Mouse (Mus musculus) c-Kit-positive CD71-positive TER-119-negative erythroid progenitor cells, embryonic 14.5 days (primary cell): ENCODE data around the gene Mtx2.

Experiments used
- DNase-seq: peaks from one replicate; pipeline ENCODE4 v3.0.0-alpha.2; 2013; ENCODE audit warnings: low read depth

Mtx2 gene

DNA sequence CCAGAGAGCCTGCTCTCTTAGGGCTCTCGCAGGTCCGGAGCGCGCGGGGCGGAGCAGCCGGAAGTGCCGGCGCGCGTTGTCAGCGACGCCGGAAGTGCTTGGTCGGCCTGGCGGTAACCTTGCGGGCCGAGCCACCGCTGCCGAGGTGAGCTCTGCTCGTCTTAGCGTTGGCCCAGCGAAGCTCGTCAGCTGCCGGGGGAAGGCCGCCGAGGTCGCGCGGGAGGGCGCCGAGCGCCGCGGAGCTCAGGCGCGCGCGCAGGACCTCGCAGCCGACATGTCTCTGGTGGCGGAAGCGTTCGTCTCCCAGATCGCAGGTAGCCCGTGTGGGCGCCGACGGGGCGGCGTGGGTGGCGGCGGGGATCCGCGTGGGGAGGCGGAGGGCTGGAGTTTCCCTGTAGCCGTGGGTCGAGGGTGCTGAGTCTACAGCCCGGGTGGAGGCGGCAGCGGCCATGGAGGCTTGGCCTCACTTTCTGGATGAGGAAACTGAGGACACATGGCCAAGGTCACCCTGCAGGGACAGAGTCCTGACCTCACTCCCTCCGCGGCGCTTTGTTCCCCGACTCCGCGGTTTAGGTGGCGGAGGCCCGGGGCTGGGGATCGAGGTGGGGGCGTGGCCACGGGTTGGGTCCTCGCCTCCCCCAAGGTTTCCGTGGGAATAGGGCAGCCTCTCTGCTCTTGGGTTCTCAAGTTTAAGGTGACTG lies at the start of gene Mtx2:
Mtx2 (plus strand) TSS at position 74 of the 701 bp plus-strand sequence.
- DNase-seq = peak; percentile 56

DNA sequence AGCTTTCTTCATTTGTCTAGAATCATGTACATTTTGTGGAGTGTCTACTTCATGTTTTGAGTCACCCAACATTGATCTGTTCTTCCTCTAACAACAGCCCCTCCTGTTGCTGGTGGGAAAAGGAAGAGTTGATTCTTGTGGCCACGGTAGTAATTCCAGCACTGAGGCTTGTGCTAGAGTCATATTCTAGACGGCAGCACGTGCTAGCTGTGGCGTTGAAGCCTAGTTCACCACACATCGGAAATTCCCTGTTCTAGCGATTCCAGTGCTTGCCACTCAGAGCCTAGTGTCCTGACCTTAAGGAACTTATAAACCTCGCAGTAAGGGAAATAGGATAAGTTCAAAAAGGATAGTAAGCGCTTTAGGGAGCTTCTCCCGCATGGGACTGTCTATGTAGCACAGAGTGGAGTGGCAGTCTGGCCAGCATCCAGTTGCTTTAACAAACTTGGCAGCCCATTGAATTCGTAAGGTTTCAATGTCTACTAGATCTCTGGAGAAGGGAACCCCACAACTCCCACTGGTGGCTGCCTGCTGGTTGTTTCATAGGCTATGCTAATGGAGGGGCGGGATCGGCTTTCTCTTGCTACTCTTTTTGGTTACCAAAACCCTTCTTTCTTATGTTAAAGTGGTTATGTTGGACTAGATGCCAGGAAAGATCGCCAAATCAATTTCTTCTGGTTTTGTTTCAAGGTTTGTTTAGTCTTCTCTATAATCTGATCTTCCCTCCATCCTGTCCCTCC lies 47.9 kb upstream of the Mtx2 start:
- no peak for DNase-seq

- no peak for DNase-seq
Measured at GRCm38 (mm10) chr2:74781386-74781785, 44.2 kb upstream of the Mtx2 start.

- DNase-seq = no peak
Measured at GRCm38 (mm10) chr2:74795531-74795930, 30.1 kb upstream of the Mtx2 start.

DNA sequence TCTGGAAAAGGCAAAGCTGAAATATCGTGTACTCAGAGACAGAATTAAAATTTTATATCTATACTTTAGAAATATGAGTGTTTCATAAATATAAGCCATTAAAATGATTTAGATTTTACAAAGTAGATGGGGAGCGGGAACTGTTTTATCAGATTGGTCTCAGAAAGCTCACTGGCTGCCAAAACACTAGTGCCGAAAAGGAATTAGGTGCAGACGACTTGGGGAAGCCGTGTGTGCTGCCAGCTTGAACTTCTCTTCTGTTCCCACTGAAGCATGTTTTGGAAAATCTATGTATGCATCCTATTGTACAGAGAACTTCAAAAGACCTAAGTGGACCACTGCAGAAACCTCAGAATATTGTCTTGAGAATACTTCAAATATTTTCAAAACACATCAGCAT lies 17.2 kb upstream of the Mtx2 start:
- no peak for DNase-seq

DNA sequence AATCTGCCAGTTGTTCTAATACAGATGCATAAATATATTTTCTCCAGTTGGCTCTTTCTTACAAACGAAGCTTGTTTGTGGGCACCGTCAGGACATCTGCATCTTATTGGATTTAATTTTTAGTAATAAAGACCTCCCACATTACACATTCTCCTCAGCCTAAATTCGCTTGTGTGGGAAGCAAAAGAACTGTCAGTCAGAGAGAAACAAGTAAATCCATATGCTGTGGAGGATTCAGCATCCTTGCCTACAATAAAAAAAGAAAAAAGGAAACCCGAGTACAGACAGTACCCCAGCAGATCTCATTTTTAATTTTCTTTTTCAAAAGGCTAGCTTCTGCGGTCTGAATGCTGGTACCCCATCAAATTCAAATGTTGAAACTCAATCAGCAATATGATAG lies 2.9 kb upstream of the Mtx2 start:
- DNase-seq = no peak

DNA sequence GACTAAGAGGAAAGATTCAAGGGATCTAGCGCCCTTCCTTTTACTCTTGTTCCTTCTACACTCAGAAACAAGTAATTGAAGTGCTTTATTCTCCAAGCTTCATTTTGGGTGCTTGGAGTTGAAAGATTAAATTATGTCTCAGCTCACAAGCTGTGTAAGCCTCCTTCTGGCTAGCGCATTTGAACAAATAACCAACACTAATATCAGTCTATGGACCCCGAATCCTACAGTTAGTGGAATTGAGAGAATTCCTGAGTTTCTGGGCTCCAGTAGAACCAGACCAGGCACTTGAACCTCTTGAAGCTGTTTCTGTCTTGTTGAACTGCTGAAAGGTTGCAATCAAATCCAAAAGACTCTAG lies 253 bp upstream of the Mtx2 start:
- DNase-seq = no peak

DNA sequence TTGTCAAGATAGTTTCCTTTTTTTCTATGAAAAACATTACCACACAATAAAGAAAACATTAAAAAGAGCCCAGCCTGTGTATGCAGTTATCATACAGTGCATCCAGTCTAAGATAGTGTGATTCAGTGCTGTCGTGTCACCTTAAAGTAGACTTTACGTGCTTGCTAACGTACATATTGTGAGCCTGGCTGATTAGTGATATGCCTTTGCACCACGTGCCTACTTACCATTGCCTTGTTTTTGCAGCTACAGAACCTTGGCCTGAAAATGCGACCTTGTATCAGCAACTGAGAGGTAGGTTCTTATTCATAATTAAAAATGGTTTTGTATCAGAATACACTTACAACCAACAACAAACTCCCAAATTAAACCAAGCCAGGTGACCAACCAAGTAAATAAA lies 21.4 kb downstream of the Mtx2 start:
- DNase-seq = no peak

- DNase-seq = no peak
Measured at GRCm38 (mm10) chr2:74847516-74847915, 21.9 kb downstream of the Mtx2 start.

- no peak for DNase-seq
Measured at GRCm38 (mm10) chr2:74850036-74850435, 24.4 kb downstream of the Mtx2 start.

- DNase-seq = peak; percentile 59
Measured at GRCm38 (mm10) chr2:74862070-74862476, 36.5 kb downstream of the Mtx2 start.

GRCm38 (mm10) chr2:74865414-74865813 lies 39.8 kb downstream of the Mtx2 start:
- DNase-seq = peak; percentile 39

- no peak for DNase-seq
Measured at GRCm38 (mm10) chr2:74874043-74874442, 48.4 kb downstream of the Mtx2 start.

DNA sequence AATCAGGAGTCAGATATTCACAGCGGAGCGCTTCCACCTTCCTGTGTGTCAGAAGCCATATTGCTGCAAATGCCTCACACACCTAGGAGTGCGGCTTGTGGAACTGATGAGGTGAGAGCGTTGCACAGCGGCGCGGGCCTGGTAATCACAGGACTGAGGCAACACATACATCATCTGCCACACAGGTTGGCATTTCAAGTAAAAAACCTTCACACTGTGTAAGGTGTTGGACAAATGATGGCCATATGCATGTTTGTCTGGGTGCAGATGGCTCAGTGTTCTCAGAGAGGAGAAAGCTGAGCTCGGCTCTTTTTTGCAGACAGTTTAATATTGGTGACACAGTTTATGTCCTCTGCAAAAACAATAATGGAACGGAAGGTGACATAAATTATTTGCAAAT lies 58.8 kb downstream of the Mtx2 start:
- no peak for DNase-seq

- DNase-seq = no peak
Measured at GRCm38 (mm10) chr2:74891868-74892267, 66.3 kb downstream of the Mtx2 start.

DNA sequence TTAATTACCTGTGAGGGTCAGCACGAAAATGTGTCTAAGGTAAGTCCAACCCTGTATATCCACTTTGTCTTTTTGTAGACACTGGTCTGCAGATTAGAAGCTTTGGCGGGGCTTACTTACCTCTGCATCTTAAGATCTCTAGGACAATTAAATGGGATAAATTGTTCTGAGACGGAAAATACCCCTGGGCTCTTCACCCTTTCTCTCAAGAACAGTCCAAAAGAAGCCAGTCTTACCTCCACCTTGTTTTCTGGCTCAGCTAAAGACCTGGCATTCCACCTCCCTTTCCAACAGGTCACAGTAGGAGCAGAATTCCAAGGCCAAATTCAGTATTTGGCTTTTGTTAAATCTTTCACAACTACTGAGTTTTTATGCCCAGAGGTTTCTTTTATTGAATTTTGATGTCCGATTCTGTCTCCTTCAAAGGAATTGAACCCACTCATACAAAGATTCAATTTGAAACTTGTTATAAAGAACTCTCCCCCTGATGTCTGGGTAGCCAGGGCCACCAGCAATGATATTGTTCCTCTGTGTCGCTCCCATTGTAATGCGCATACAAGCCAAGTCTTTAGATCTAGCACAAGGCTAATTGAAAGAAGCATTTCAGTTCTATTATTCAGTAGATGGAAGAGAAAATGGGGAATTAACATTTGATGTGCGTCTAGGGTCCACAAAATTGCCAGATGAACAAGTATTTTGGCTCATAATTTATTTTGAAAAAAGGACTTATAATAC lies 67.4 kb downstream of the Mtx2 start:
- DNase-seq = no peak

DNA sequence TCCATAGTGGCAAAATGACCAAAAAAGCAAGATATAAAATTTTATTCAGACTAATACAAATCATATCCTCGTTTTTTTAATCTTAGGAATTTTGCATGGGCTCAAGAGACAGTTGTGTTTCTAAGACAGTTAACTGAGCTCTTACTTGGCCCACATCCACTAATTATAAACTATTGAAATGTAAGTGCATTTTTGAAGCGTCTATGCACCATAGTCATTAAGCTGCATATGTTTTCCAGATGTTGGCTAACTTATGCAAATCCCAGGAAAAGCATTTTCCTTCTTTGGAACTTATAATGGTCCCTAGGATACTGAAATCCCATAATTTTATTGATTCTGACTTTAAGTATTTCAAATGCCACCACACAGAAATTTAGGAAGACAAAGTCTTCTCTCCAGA lies 68.5 kb downstream of the Mtx2 start:
- no peak for DNase-seq

DNA sequence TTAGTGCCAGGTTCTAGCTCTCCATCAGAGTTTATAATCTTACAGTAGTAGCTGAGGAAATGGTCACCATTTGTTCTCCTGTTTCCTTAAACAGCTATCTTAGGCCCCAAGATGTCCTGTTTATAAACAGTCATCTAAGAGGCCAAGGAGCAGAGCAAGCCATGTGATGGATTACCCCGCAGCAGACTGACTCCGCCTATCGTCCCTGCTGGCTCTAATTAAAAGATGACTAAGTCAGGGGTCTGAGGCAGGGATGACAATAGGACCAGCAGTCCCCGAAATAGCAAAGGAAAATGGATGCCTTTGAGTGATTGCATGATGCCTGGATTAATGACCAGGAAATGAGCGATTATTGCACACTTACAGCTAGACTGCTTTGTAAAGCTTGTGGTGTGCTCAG lies 74.4 kb downstream of the Mtx2 start:
- DNase-seq = no peak

DNA sequence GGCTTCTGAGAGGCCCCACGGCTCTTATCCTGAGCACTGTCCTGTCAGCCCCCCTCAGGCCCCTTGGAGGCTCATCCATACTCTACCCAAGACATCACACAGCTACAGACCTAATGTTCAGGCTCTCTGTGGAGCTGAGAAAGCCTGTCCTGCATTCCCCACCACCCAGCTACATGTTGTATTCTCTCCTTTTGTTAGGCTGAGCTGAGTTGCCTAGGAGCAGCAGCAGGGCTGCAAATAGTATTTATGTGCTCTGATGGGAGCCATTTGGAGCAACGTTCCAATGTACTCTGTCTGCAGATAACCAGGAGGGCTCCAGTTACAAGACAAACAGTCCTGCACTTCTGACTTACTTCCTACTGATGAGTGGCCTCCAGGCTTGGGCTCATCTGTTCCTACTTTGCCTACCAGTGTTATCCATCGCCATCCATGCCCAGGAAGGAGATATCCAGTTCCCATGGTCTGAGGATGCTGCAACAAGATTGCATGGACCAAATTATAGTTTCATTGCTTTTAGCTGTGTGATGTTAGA lies 76.2 kb downstream of the Mtx2 start:
- no peak for DNase-seq

DNA sequence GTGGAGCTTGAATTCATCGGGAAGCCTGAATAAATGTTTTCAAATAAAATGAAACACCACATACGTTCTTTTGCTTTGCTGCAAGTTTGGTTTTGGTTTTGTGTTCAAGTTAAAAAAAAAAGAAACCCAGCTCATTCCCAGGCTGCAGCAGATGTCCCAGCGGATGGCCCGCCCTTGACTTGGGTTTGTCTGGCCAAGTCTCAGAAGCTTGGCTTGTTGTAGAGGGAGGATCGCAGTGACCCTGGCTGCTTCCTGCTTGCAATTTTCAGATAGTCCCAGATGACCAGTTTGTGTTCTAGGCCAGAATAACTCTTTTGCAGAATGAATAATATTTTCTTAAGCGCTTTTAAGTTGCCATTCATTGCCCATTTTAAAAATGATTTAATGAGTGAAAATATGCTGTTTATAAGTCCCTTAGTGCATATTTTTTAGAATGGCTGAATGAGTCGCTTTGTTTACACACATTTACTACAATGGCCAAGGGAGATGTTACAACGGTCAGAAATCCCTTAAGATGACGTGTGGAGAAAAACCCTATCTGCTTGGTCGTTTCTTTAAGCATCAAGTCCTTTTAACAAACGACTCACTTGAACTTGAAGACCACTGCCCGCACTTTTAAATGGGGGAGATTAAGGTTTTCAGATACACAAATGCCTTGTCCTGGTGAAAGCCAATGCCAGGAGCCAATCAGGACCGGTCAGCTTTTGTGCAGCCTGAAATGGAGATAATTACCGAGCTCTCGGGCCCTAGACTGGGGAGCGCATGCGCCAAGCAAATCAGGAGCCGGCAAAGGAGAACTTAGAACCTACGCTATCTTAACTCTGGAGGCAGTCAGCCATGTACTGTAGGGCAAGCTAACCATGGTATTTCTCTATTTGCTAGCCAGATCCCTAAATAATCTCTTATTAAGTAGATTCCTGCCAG lies 82.0 kb downstream of the Mtx2 start:
- DNase-seq = no peak

DNA sequence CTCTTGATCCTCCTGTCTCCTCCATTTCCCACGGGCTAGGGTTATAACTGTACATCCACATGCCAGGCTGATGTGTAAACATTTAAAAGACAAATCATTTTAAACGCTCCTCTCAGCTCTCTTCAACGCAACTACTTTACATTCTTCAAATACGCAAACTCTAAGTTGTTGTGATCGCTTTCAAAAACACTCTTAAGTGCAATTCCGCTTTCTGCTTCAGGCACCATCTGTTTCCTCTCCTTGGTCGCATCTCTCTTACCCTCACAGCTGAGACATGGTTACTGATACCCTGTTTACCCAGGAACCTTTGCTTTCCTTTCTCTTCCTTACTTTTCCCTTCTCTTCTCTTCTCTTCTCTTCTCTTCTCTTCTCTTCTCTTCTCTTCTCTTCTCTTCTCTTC lies 86.4 kb downstream of the Mtx2 start:
- DNase-seq = no peak
